Mouse (Mus musculus): Measurements from ENCODE around the gene Ccdc57. TPM values are rescaled to one million over a fixed set of nuclear protein-coding genes. Genes with fewer than 3 reads are reported as not detected.

Ccdc57 gene
- 6.2 and 7.4 TPM in 2 replicates for polyA plus RNA-seq (2015; fragmentation: Nextera tagmentation; extraction: Ambion mirVana)

DNA sequence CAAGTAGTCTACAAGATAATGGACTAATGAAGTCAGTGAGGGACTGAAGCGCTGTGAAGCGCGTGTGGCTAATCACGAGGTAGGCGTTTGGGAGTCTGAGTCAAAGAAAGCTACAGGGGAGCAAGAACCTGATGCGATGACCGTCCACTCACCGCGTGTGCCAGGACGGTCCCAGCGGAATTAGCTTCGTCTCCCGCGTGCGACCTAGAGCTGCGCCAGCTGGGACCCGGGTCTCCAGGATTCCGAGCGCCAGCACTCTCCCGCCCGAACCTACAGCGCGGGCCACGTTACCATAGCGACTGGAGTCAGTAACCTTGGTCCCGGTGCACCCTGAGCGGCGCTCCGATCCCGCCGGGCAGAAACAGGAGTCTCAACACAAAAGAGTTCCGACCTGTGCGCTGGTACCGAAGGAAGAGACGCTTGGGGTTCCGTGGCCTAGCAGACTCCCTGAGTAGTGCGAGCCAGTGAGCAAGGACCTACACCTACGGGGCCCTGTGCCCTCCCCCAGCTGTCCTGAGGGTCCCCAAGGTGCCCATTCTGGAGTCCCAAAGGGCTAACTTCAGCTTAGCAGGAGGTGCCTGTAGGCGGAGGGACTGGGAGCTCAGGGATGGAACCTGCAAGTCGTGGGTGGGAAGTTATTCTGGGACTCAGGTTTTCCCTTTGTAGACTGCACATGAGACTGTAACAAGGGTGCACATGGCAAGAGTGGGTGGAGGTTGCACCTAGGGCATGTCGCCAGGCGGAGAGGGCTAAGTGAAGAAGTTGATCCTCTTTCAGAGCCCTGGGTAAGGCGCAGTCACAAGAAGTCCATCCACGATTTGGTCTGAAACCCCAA lies at the start of gene Ccdc57:
Gene Ccdc57 (minus strand): TSS at position 309 of the 835 bp plus-strand sequence.
- Histone ChIP-seq H3K9me3 (replicated peaks) (no peaks in the 10 kb centered on the region), H3K4me1 (peaks cover 10% of the 10 kb centered on the region), H3K27me3 (no peaks in the 10 kb centered on the region), H3K4me3 (replicated peaks) (peak within 1 kb of the TSS; percentile 66), H3K4me2 (replicated peaks) (peak within 1 kb of the TSS; percentile 80), H3K9ac (peak within 1 kb of the TSS; percentile 47), H3K36me3 (0 out of 2 replicates have a peak, but pooled peaks cover 2% of the 10 kb centered on the region), H3K27ac (replicated peaks) (no peak within 1 kb of the TSS)
- WGBS = 9% methylated on average over 44 of the region's 44 CpGs
- ATAC-seq (ENCODE audit: insufficient number of reproducible peaks, low FRiP score, low TSS enrichment, low read depth) = peak; percentile 86

DNA sequence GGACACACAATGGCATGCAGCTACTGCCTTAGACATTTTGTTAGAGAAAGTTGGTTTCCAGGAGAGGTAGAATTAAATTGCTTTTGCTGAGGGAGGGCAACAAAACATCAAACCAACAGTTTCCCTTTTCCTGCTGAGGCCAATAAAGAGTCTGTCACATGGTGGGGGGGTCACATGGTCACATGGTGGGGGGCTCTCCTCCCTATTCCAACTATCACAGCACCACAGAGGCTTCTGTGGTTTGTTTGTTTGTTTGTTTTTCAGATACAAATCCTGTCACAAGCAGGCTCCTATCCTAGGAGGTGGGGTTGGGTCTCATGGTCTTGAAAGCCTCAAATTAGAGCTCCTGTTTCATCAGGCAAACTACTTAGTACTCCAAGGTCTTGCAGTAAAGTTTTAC lies 49.8 kb upstream of the Ccdc57 start:
- Histone ChIP-seq H3K36me3 (peaks cover 69% of the 10 kb centered on the region), H3K27me3 (no peaks in the 10 kb centered on the region), H3K4me2 (replicated peaks) (no peak overlapping the region), H3K27ac (replicated peaks) (no peak overlapping the region), H3K9ac (no peak overlapping the region), H3K4me3 (replicated peaks) (no peak overlapping the region), H3K9me3 (replicated peaks) (no peaks in the 10 kb centered on the region), H3K4me1 (no peaks in the 10 kb centered on the region)
- ATAC-seq (ENCODE audit: insufficient number of reproducible peaks, low FRiP score, low TSS enrichment, low read depth) = no peak

DNA sequence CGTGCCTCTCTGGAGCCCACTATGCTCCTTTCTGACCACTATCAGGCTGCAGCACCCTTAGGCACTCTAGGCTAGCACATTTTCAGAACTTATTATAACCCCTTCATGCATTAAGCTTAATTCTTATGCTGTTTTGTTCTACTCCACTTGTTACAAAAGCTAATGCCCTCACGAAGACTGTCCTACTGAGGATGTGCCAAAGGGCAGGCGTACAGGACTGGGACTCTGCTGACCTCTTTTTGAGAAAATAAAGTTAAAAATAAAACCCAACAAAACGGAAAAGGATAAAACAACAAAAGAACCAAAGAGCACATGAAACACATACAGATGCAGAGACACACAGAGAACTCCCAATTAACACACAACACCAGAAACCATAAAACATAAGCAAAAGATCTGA lies 49.0 kb upstream of the Ccdc57 start:
- 84% methylated on average over 4 of the region's 4 CpGs for WGBS
- Histone ChIP-seq H3K4me1 (no peaks in the 10 kb centered on the region), H3K4me2 (replicated peaks) (no peak overlapping the region), H3K27me3 (no peaks in the 10 kb centered on the region), H3K9me3 (replicated peaks) (no peaks in the 10 kb centered on the region), H3K4me3 (replicated peaks) (no peak overlapping the region), H3K9ac (no peak overlapping the region), H3K27ac (replicated peaks) (no peak overlapping the region), H3K36me3 (peaks cover 72% of the 10 kb centered on the region)
- ATAC-seq (ENCODE audit: insufficient number of reproducible peaks, low FRiP score, low TSS enrichment, low read depth) = no peak

DNA sequence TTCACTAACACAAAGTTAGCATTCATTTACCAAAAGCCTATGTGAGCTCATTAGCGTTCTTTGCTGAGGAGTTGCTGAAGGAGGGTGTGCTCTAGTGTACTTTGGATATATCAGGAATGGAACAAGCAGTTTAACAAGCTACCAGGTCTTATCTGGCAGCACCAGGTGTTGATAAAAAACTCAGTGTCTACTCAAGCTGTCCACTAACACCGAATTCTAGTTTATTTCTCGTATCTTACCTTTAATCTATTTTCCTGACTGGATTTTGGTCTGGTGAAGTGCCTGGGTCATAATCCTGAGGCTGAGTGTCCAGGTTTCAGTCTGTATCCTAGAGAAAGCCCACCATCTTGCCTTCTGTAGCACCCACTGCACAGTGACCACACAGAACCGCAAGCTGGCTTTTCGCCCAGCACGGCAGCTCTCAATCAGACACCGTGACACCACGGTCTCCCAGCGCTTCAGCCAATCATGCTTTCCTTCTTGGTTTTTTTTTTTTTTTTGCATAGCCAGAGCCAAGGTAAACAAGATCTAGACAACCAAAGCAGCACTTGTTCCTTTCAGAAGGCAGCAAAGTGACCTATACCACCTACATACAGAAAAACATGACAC lies 47.9 kb upstream of the Ccdc57 start:
- Histone ChIP-seq H3K27ac (replicated peaks) (no peak overlapping the region), H3K9me3 (replicated peaks) (no peaks in the 10 kb centered on the region), H3K9ac (no peak overlapping the region), H3K4me2 (replicated peaks) (no peak overlapping the region), H3K27me3 (no peaks in the 10 kb centered on the region), H3K4me1 (no peaks in the 10 kb centered on the region), H3K36me3 (peaks cover 73% of the 10 kb centered on the region), H3K4me3 (replicated peaks) (no peak overlapping the region)
- 77% methylated on average over 9 of the region's 9 CpGs for WGBS
- ATAC-seq (ENCODE audit: insufficient number of reproducible peaks, low FRiP score, low TSS enrichment, low read depth) = no peak

DNA sequence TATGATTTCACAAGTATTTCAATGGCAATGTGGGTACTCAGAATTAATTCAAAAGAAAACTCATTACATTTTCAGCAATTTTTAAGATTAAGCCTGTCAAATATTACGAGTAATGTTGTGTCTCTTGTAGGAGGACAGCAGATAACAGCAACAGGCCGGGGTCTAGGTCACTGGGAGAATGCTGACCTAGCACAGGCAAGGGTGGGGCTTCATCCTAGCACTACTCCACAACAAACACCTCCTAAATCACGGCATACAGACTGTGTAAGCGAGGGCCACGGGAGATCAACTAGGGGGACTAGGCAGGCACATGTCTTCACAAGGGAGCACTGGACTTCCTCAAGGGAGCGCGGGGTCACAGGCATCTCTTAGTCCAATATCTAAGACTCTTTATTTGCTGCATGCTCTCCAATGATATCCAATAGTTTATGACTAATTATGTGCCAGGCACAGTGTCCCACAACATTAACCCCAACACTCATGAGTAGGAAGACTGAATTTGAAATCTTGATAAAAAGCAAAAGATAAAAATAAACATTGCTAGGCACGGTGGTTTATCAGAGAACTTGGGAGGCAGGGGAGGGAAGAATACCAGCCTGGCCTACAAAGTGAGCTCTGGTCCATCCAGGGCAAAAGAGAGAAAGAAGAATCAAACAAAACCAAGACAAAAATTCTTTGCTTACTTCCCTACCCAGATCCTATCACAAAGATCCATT lies 47.2 kb upstream of the Ccdc57 start:
- Histone ChIP-seq H3K36me3 (peaks cover 78% of the 10 kb centered on the region), H3K4me1 (no peaks in the 10 kb centered on the region), H3K27me3 (no peaks in the 10 kb centered on the region), H3K9ac (no peak overlapping the region), H3K9me3 (replicated peaks) (no peaks in the 10 kb centered on the region), H3K27ac (replicated peaks) (no peak overlapping the region), H3K4me3 (replicated peaks) (no peak overlapping the region), H3K4me2 (replicated peaks) (no peak overlapping the region)
- no peak for ATAC-seq (ENCODE audit: insufficient number of reproducible peaks, low FRiP score, low TSS enrichment, low read depth)
- 86% methylated on average over 8 of the region's 8 CpGs for WGBS

DNA sequence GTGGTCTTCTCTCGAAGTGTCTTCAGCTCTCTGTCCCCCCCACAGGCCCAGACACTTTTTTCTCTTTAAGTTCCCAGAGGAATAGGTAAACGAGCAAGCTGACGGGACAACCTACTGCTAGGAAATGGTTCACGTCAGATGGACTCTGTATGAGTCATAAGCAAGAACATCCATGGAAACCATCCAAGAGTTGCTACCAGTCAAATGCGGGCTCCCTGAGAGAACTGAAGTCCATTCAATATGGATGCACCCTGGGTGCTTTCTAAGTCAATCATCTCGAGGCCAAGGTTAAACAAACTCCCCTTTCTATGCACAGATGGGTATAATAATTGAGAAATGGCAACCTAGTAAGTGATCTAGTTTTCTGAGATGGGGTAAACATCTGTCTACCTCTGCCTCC lies 40.6 kb upstream of the Ccdc57 start:
- 80% methylated on average over 6 of the region's 6 CpGs for WGBS
- no peaks in the 10 kb centered on the region for H3K27me3 ChIP-seq
- no peak for ATAC-seq (ENCODE audit: insufficient number of reproducible peaks, low FRiP score, low TSS enrichment, low read depth)
- no peak overlapping the region for H3K4me3 ChIP-seq (replicated peaks)
- no peaks in the 10 kb centered on the region for H3K4me1 ChIP-seq
- no peak overlapping the region for H3K9ac ChIP-seq
- H3K4me2 ChIP-seq (replicated peaks) = no peak overlapping the region
- no peak overlapping the region for H3K27ac ChIP-seq (replicated peaks)
- H3K9me3 ChIP-seq (replicated peaks) = no peaks in the 10 kb centered on the region
- H3K36me3 ChIP-seq = peaks cover 93% of the 10 kb centered on the region

DNA sequence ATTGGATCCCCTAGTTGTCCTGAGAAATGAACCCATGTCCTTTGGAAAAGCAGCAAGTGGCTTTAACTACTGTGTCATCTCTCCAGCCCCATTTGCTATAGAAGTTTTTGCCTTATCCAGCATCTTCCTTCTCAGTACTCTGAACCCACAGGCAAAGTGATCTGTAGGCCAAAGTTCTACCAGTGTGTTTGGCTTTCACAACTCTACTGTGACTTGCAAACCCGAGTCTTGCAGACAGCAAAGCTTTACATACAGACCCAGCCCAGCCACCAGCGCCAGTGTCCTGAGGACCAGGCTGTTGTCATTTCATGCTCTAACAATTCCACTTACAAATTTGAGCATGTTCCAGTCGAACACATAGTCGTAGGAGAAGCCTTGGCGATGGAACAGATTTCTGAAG lies 38.6 kb upstream of the Ccdc57 start:
- Histone ChIP-seq H3K27ac (replicated peaks) (no peak overlapping the region), H3K4me2 (replicated peaks) (no peak overlapping the region), H3K9me3 (replicated peaks) (no peaks in the 10 kb centered on the region), H3K4me1 (no peaks in the 10 kb centered on the region), H3K4me3 (replicated peaks) (no peak overlapping the region), H3K36me3 (peaks cover 94% of the 10 kb centered on the region), H3K27me3 (no peaks in the 10 kb centered on the region), H3K9ac (no peak overlapping the region)
- 90% methylated on average over 5 of the region's 5 CpGs for WGBS
- ATAC-seq (ENCODE audit: insufficient number of reproducible peaks, low FRiP score, low TSS enrichment, low read depth) = no peak

DNA sequence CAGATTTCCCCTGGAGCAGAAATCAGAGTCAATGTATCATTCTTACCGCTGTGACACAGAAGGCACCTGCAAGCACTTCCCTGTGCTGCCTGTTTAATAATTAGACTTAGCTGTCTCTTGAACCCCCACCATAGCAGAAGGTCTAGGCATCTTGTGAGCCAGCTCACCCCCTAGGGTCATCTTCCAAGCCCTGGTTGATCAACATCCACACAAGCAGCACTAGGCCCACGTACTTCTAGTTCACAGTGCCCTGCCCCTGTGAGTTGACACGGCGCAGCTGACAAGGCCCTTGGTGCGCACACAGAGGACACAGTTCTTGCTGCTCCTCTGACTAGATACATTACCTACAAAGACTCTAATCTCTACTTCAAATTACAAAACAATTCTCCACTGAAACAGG lies 37.1 kb upstream of the Ccdc57 start:
- no peaks in the 10 kb centered on the region for H3K27me3 ChIP-seq
- 0 out of 2 replicates have a peak, but pooled peaks cover under 1% of the 10 kb centered on the region for H3K4me1 ChIP-seq
- H3K9me3 ChIP-seq (replicated peaks) = no peaks in the 10 kb centered on the region
- peaks cover 95% of the 10 kb centered on the region for H3K36me3 ChIP-seq
- ATAC-seq (ENCODE audit: insufficient number of reproducible peaks, low FRiP score, low TSS enrichment, low read depth) = no peak
- H3K4me3 ChIP-seq (replicated peaks) = no peak overlapping the region
- H3K9ac ChIP-seq = no peak overlapping the region
- no peak overlapping the region for H3K27ac ChIP-seq (replicated peaks)
- H3K4me2 ChIP-seq (replicated peaks) = no peak overlapping the region
- WGBS = 88% methylated on average over 5 of the region's 5 CpGs

DNA sequence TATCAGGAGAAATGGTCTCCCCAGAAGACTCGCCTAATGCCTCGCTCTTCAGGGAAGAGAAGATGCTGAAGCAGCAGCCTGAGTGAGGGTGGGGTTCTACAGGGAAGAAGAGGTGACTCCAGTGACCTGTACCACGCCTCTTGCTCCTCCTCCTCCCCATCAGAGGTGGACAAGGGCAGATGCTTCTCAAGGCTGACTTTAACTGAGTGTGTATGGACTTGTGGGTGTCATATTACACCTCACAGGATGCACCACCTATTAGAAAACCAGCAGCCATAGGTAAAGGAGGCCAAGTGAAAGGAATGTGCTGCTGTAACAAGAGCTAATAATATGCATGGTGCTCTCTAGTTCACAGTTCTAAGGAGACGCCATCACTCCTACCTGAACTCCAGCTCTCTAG lies 32.9 kb upstream of the Ccdc57 start:
- Histone ChIP-seq H3K9ac (no peak overlapping the region), H3K4me3 (replicated peaks) (no peak overlapping the region), H3K9me3 (replicated peaks) (no peaks in the 10 kb centered on the region), H3K4me2 (replicated peaks) (no peak overlapping the region), H3K36me3 (peaks cover 93% of the 10 kb centered on the region), H3K27ac (replicated peaks) (no peak overlapping the region), H3K4me1 (0 out of 2 replicates have a peak, but pooled peaks cover 3% of the 10 kb centered on the region), H3K27me3 (no peaks in the 10 kb centered on the region)
- WGBS = 72% methylated on average over 4 of the region's 4 CpGs
- ATAC-seq (ENCODE audit: insufficient number of reproducible peaks, low FRiP score, low TSS enrichment, low read depth) = no peak

DNA sequence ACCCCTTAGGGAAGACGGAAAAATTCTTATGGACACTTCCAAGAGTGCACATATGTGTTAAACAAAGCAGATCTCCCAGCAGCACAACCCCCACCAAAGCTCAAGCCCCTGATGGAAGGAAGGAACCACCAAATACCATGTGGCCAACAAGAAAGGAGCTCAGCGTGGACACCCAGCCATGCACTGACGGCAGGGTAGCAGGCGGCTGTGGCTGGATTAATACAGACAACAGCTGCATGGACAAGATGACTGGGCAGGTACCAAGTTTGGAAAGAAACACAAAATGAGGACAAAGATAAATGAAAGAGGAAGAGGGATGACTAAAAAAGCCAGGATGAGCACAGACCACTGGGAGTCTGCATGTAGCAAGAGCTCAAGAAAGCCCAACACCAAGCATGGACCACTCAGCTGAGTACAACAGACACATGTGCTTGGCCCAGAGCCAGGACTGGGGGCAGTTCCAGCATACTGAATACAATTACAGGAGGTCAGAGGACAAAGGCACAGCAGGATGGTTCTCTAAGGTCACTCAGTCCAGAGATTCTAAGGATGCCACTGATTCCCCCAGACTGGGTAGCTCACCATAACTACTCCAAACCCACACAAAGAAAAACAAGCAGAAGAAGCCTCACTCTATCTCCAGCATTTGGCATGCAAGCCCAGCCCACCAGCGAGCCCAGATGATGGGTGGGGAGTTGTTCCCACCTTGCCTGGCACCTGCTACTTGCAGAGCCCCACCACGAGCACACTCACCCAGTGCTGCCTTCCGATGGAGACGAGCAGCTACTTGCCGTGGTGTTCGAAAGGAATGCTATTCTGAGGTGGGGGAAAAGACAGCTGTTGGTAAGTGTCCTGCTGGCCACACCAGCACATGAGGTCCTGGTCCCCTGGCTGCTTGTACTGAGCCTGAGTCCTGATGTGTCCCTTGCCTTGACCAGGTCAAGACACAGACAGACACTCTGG lies 31.8 kb upstream of the Ccdc57 start:
- no peak overlapping the region for H3K4me2 ChIP-seq (replicated peaks)
- no peak overlapping the region for H3K9ac ChIP-seq
- H3K27ac ChIP-seq (replicated peaks) = no peak overlapping the region; the same call in 1 of the 2 replicates
- ATAC-seq (ENCODE audit: insufficient number of reproducible peaks, low FRiP score, low TSS enrichment, low read depth) = no peak
- H3K4me3 ChIP-seq (replicated peaks) = no peak overlapping the region
- H3K36me3 ChIP-seq = peaks cover 91% of the 10 kb centered on the region
- no peaks in the 10 kb centered on the region for H3K9me3 ChIP-seq (replicated peaks)
- H3K4me1 ChIP-seq = 0 out of 2 replicates have a peak, but pooled peaks cover 3% of the 10 kb centered on the region
- 66% methylated on average over 10 of the region's 10 CpGs for WGBS
- H3K27me3 ChIP-seq = no peaks in the 10 kb centered on the region
